ENCODE assay signal across 14 mouse cellular contexts in the genomic region with DNA sequence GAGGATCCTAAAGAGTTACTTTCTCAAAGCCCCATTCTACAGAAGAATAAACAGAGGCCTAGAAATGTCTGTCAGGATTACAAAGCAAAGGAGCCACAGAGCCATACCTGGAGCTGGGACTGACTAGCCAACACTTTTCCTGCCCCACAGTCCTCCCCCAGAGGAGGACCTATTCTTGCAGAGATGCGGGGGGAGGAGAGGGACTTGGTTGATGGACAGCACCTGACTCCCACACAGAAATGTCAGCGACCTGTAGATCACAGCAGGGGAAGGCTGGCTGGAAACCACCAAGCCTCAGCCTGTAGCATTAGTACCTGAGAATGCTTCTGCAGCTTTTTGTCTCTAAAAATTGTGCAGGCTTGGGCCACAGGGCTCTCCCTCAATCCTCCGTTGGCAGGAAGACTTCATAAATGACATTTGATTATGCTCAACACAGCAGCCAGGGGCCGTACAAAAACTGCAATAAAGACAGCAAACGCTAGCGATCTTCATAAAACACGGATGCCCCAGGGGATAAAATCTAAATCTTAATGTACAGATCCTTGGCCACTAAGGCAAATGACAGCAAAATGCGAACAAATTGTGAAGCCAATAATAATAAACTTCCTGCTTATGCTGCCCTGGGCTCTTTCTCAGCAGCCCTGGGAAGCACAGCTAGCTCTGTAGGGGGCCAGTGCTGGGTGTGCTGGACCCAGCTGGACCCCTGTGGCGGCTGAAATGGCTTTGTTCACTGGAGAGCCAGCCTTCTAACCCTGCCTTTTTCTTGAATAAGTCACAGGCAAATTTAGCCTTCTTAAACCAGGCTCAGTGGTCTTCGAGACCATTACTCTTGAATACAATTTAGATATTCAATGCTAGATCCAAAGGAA.
DNase-seq lines count a peak whose midpoint lies in the region; ATAC-seq and TF ChIP-seq lines count a peak whose summit lies in the region.
"Had no signal": no experiment of that assay in that cellular context is flagged by ENCODE, and none has a peak within 500 bp of the region (broad histone marks: within the 10 kb centered on the region; RNA-seq: fewer than 3 reads in every experiment).

No protein-coding gene starts in this region.

- H3K27me3 ChIP-seq in intestine, embryonic 14.5 days (replicated peaks; ENCODE audit: control insufficient read depth, insufficient read depth, low read length) = no peaks in the 10 kb centered on the region
- H3K27me3 ChIP-seq in intestine, postnatal 0 days (replicated peaks; ENCODE audit: control insufficient read depth, insufficient read depth, low read length) = no peaks in the 10 kb centered on the region
- H3K27me3 ChIP-seq in hindbrain, embryonic 10.5 days (ENCODE audit: insufficient read depth, poor library complexity, severe bottlenecking) = no peaks in the 10 kb centered on the region
- no peaks in the 10 kb centered on the region for H3K27me3 ChIP-seq in midbrain, embryonic 15.5 days (replicated peaks)
- no peaks in the 10 kb centered on the region for H3K27me3 ChIP-seq in limb, embryonic 10.5 days (ENCODE audit: low read depth, poor library complexity, severe bottlenecking)
- H3K27me3 ChIP-seq: CH12.LX; embryonic facial prominence, embryonic 15.5 days; liver, embryonic 12.5 days had no signal

- no peak; the same call in 1 of the 2 replicates for TF ChIP-seq CTCF in intestine, postnatal 0 days (IDR thresholded peaks at IDR 0.05; ENCODE audit: low read depth)

- peaks cover 8% of the 10 kb centered on the region for H3K4me1 ChIP-seq in intestine, embryonic 14.5 days (replicated peaks; ENCODE audit: control insufficient read depth, insufficient read depth, low read length)
- H3K4me1 ChIP-seq in intestine, postnatal 0 days (replicated peaks; ENCODE audit: control insufficient read depth, insufficient read depth, low read length) = no peaks in the 10 kb centered on the region
- H3K4me1 ChIP-seq in hindbrain, embryonic 10.5 days (replicated peaks) = peaks cover 21% of the 10 kb centered on the region
- H3K4me1 ChIP-seq in midbrain, embryonic 15.5 days = peaks cover 16% of the 10 kb centered on the region
- H3K4me1 ChIP-seq in limb, embryonic 10.5 days = 0 out of 2 replicates have a peak, but pooled peaks cover 10% of the 10 kb centered on the region
- H3K4me1 ChIP-seq: liver, embryonic 12.5 days had no signal

- H3K4me2 ChIP-seq in intestine, embryonic 14.5 days (ENCODE audit: low read length) = no peak overlapping the region
- no peak overlapping the region for H3K4me2 ChIP-seq in intestine, postnatal 0 days (replicated peaks; ENCODE audit: low read depth)
- H3K4me2 ChIP-seq in midbrain, embryonic 15.5 days = no peak overlapping the region; the same call in 1 of the 2 replicates
- H3K4me2 ChIP-seq: embryonic facial prominence, embryonic 15.5 days; liver, embryonic 12.5 days had no signal

- H3K9ac ChIP-seq in intestine, embryonic 14.5 days (ENCODE audit: low read length) = no peak overlapping the region
- H3K9ac ChIP-seq in intestine, postnatal 0 days (ENCODE audit: low read depth, low read length) = no peak overlapping the region
- peak overlapping the region; percentile 14; the same call in 1 of the 2 replicates for H3K9ac ChIP-seq in midbrain, embryonic 15.5 days
- H3K9ac ChIP-seq: embryonic facial prominence, embryonic 15.5 days; liver, embryonic 12.5 days had no signal

- no peak for DNase-seq in intestine, embryonic 14.5 days (ENCODE audit: low spot score)
- DNase-seq in ZHBTc4 (ENCODE audit: low read depth, low spot score) = peak; percentile 8
- DNase-seq in hindbrain, embryonic 10.5 days (ENCODE audit: low spot score) = no peak
- no peak for DNase-seq in natural killer cell, adult 2 months (ENCODE audit: low spot score in 2 of 2)
- no peak for DNase-seq in limb, embryonic 10.5 days (ENCODE audit: low spot score)
- DNase-seq: adrenal gland, postnatal 36 days; cerebellum, adult 18-20 months; gastrocnemius, postnatal 10 days; heart, postnatal 4 days had no signal

- H3K36me3 ChIP-seq in intestine, embryonic 14.5 days (ENCODE audit: control insufficient read depth, insufficient read depth, low read length) = no peaks in the 10 kb centered on the region
- no peaks in the 10 kb centered on the region for H3K36me3 ChIP-seq in intestine, postnatal 0 days (ENCODE audit: control insufficient read depth, insufficient read depth)
- H3K36me3 ChIP-seq in hindbrain, embryonic 10.5 days = no peaks in the 10 kb centered on the region
- no peaks in the 10 kb centered on the region for H3K36me3 ChIP-seq in midbrain, embryonic 15.5 days (replicated peaks)
- H3K36me3 ChIP-seq in limb, embryonic 10.5 days = no peaks in the 10 kb centered on the region
- H3K36me3 ChIP-seq: embryonic facial prominence, embryonic 15.5 days; liver, embryonic 12.5 days had no signal

- WGBS in intestine, embryonic 14.5 days = 39% methylated on average over 10 of the region's 10 CpGs
- 38% methylated on average over 10 of the region's 10 CpGs for WGBS in intestine, postnatal 0 days
- 38% methylated on average over 10 of the region's 10 CpGs for WGBS in hindbrain, embryonic 10.5 days
- 24% methylated on average over 10 of the region's 10 CpGs for WGBS in midbrain, embryonic 15.5 days
- WGBS in limb, embryonic 10.5 days = 53% methylated on average over 10 of the region's 10 CpGs

- peak overlapping the region; percentile 55; the same call in 1 of the 2 replicates for H3K27ac ChIP-seq in intestine, embryonic 14.5 days (ENCODE audit: low read depth)
- no peak overlapping the region for H3K27ac ChIP-seq in intestine, postnatal 0 days (ENCODE audit: low read depth, low read length)
- peak overlapping the region; percentile 50; the same call in 1 of the 2 replicates for H3K27ac ChIP-seq in hindbrain, embryonic 10.5 days
- 0 out of 2 replicates have a peak overlapping the region, but pooled peaks have one; percentile 56 for H3K27ac ChIP-seq in midbrain, embryonic 15.5 days
- H3K27ac ChIP-seq in limb, embryonic 10.5 days = no peak overlapping the region
- H3K27ac ChIP-seq: embryonic facial prominence, embryonic 15.5 days; liver, embryonic 12.5 days had no signal

- no peak for ATAC-seq in intestine, embryonic 14.5 days (replicated peaks; ENCODE audit: low FRiP score, low TSS enrichment, low read depth)
- no peak for ATAC-seq in intestine, postnatal 0 days
- ATAC-seq in midbrain, embryonic 15.5 days (replicated peaks) = peak; percentile 63; the same call in 1 of the 2 replicates
- ATAC-seq: liver, embryonic 12.5 days had no signal

- H3K9me3 ChIP-seq in intestine, embryonic 14.5 days (ENCODE audit: control insufficient read depth, low read length) = no peaks in the 10 kb centered on the region
- no peaks in the 10 kb centered on the region for H3K9me3 ChIP-seq in intestine, postnatal 0 days (ENCODE audit: control insufficient read depth)
- no peaks in the 10 kb centered on the region for H3K9me3 ChIP-seq in hindbrain, embryonic 10.5 days
- H3K9me3 ChIP-seq in midbrain, embryonic 15.5 days = no peaks in the 10 kb centered on the region
- no peaks in the 10 kb centered on the region for H3K9me3 ChIP-seq in limb, embryonic 10.5 days (replicated peaks)
- H3K9me3 ChIP-seq: embryonic facial prominence, embryonic 15.5 days; liver, embryonic 12.5 days had no signal

- H3K4me3 ChIP-seq in intestine, embryonic 14.5 days (ENCODE audit: low read depth, low read length) = no peak overlapping the region
- no peak overlapping the region for H3K4me3 ChIP-seq in intestine, postnatal 0 days (ENCODE audit: low read depth, low read length)
- H3K4me3 ChIP-seq in hindbrain, embryonic 10.5 days = no peak overlapping the region
- no peak overlapping the region for H3K4me3 ChIP-seq in midbrain, embryonic 15.5 days
- H3K4me3 ChIP-seq in limb, embryonic 10.5 days = no peak overlapping the region
- H3K4me3 ChIP-seq: embryonic facial prominence, embryonic 15.5 days; liver, embryonic 12.5 days had no signal

Comparison
In these comparisons a context has a peak if more than half of its experiments do, and no peak if none do; other contexts are left out.
1. H3K27ac ChIP-seq: peak in intestine, embryonic 14.5 days (single experiment), hindbrain, embryonic 10.5 days (single experiment) and midbrain, embryonic 15.5 days (single experiment); none in intestine, postnatal 0 days (single experiment) and limb, embryonic 10.5 days (single experiment).